Mouse (Mus musculus): ENCODE data around the gene Gm3002. TPM values are rescaled to one million over a fixed set of nuclear protein-coding genes. Genes with fewer than 3 reads are reported as not detected.
"Not testable (repeated sequence)": the region's sequence is repeated elsewhere in the genome, so short reads cannot be mapped to it uniquely, and the experiment has no call there.

Gm3002 gene
- total RNA-seq (2022): not detected

DNA sequence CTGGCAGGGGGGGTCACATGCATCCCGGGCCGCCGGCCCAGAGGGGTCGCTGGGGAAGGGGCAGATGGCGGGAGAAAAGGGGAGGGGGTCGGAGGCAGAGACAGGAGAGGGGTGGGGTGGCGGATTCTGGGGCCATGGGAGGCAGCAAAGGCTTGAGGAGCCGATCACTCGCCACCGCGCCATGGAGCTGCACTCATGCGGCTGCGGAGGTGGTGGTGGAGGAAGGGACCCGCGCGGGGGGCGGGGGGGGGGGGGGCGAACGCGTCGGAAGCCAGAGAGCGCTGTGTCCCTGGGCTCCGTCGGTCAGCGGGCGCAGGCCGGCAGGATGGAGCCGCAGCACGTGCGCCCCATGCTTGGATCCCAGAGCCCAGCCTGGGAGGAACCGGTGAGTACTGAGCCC lies at the start of gene Gm3002:
Gene Gm3002 (plus strand): TSS at position 301 of the 400 bp plus-strand sequence.
- not testable (repeated sequence) for DNase-seq (ENCODE audit: low spot score in 2 of 2)

DNA sequence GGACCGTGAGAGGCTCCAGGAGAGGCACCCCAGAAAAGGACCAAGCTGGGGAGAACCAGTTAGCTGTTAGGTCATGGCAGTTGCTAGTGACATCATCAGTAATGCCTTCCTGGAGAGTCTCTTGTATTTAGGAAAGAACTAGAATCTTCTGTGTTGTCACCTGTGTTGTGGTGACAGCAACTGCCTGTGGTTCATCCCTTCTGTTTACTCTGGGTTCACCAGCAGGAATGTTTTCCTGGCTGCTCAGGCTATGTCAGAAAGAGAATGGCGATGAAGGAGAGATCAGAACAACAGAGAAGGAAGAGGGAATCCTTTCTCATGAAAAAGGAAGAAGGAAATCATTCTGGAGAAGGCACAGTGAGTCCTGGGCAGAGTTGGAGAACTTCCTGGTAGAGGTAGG lies 36.1 kb downstream of the Gm3002 start, which contains the start of gene Gm3033:
Gene Gm3033 (plus strand): TSS at position 301 of the 400 bp plus-strand sequence.
- not testable (repeated sequence) for DNase-seq (ENCODE audit: low spot score in 2 of 2)

DNA sequence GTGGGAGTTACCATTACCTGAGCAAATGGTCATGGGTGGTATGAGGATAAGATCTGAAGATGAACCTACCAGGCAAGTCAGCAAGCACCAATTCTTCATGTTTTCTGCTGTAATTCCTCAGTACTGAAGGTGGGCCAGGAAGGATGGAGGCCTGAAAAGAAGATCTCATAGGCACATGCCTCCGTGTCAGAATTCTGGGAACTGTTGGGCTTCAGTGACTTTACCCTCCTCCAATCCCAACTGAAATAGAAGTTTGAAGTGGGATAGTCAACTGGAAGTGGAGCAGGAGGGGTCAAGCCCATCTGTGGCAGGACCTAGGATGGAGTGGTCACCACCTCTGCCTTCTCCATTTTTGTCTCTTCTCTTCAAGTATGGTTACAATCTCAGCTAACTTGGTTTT lies 74.0 kb downstream of the Gm3002 start, which contains the start of gene Gm2916:
Gene Gm2916 (plus strand): TSS at position 301 of the 400 bp plus-strand sequence.
- not testable (repeated sequence) for DNase-seq (ENCODE audit: low spot score in 2 of 2)

DNA sequence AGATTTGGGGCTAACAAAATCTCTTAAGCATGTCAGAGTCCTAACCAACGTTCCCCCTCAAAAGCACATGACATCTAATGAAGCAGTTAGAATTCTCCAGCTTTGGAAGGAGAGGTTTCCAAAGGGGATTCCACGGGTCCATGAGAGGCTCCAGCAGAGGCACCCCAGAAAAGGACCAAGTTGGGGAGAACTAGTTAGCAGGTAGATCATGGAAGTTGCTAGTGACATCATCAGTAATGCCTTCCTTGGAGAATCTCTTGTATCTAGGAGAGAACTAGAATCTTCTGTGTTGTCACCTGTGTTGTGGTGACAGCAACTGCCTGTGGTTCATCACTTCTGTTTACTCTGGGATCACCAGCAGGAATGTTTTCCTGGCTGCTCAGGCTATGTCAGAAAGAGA lies 121.6 kb downstream of the Gm3002 start, which contains the start of gene Gm3029:
Gene Gm3029 (plus strand): TSS at position 301 of the 400 bp plus-strand sequence.
- not testable (repeated sequence) for DNase-seq (ENCODE audit: low spot score in 2 of 2)

DNA sequence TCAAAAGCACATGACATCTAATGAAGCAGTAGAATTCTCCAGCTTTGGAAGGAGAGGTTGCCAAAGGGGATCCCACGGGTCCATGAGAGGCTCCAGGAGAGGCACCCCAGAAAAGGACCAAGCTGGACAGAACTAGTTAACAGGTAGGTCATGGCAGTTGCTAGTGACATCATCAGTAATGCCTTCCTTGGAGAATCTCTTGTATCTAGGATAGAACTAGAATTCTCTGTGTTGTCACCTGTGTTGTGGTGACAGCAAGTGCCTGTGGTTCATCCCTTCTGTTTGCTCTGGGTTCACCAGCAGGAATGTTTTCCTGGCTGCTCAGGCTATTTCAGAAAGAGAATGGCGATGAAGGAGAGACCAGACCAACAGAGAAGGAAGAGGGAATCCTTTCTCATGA lies 153.4 kb downstream of the Gm3002 start, which contains the start of gene Gm3095:
Gene Gm3095 (plus strand): TSS at position 301 of the 400 bp plus-strand sequence.
- DNase-seq (ENCODE audit: low spot score in 2 of 2): not testable (repeated sequence)

DNA sequence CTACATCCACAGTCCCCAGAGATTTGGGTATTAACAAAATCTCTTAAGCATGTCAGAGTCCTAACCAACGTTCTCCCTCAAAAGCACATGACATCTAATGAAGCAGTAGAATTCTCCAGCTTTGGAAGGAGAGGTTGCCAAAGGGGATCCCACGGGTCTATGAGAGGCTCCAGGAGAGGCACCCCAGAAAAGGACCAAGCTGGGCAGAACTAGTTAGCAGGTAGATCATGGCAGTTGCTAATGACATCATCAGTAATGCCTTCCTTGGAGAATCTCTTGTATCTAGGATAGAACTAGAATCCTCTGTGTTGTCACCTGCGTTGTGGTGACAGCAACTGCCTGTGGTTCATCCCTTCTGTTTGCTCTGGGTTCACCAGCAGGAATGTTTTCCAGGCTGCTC lies 188.2 kb downstream of the Gm3002 start, which contains the start of gene Gm3099:
Gene Gm3099 (plus strand): TSS at position 301 of the 400 bp plus-strand sequence.
- DNase-seq (ENCODE audit: low spot score in 2 of 2): not testable (repeated sequence)

Other genes starting within 250 kb of the Gm3002 start
- gene Gm3012, start 175.6 kb upstream of the Gm3002 start, total RNA-seq (2022): not detected
- 1 to 10 TPM; 2.3 to 3.7 (median 2.6) TPM for gene Gm3020, start 158.0 kb upstream of the Gm3002 start, total RNA-seq (2022)
- gene Gm3043, start 121.3 kb upstream of the Gm3002 start, total RNA-seq (2022): not detected
- gene Gm3033, start 36.2 kb downstream of the Gm3002 start, total RNA-seq (2022): not detected
- gene Gm2916, start 74.1 kb downstream of the Gm3002 start, total RNA-seq (2022): not detected
- gene Gm3029, start 121.7 kb downstream of the Gm3002 start, total RNA-seq (2022): not detected
- gene Gm3095, start 153.5 kb downstream of the Gm3002 start, total RNA-seq (2022): under 1 TPM in 1 of 4 experiments, not detected in 3; 0.51 TPM
- not detected for gene Gm3099, start 188.3 kb downstream of the Gm3002 start, total RNA-seq (2022)
- 1 to 10 TPM; 2.1 to 4.4 (median 3.8) TPM for gene Gm5796, start 213.9 kb downstream of the Gm3002 start, total RNA-seq (2022)